Mouse (Mus musculus) testis, adult 2 months (tissue): ENCODE data around the gene Comt.

Experiments used
- CTCF ChIP-seq: fragments of 200-500 bp; IDR thresholded peaks from 2 replicates; pipeline ENCODE4 v1.5.1; 2012; ENCODE audit warnings: low read depth, mild to moderate bottlenecking, inconsistent platforms, low read length, moderate library complexity; ENCODE audit not compliant: control insufficient read depth, insufficient read depth, insufficient replicate concordance
- POLR2A ChIP-seq: fragments of 200-500 bp; IDR thresholded peaks from 2 replicates; pipeline ENCODE4 v1.6.1; 2012; ENCODE audit warnings: low read depth, mild to moderate bottlenecking, inconsistent platforms, low read length, moderate library complexity; ENCODE audit not compliant: control insufficient read depth

- TF ChIP-seq CTCF (no peak), POLR2A (no peak)
These were observed 47.4 kb upstream of the Comt start for GRCm38 (mm10) chr16:18474021-18474420.
